Mouse (Mus musculus): Measurements from ENCODE around the gene Cacng6.

GRCm38 (mm10) chr7:3421297-3421696, 2.7 kb upstream of the Cacng6 start:
- TF ChIP-seq SRF (IDR thresholded peaks at IDR 0.05; ENCODE audit: control insufficient read depth, insufficient read length, low read depth): no peak
- TF ChIP-seq TCF12 (IDR thresholded peaks at IDR 0.05; ENCODE audit: insufficient read depth, poor library complexity, severe bottlenecking): no peak
- no peak for TF ChIP-seq E2F4 (IDR thresholded peaks at IDR 0.05; ENCODE audit: insufficient read depth)
- no peak for TF ChIP-seq POLR2A (IDR thresholded peaks at IDR 0.05; ENCODE audit: insufficient read length, low read depth)
- TF ChIP-seq USF1 (IDR thresholded peaks at IDR 0.05; ENCODE audit: low read depth): no peak

Data from myocyte (in vitro differentiated cells).